Mouse (Mus musculus): ENCODE results near the gene Tmem51. TPM values are rescaled to one million over a fixed set of nuclear protein-coding genes. Genes with fewer than 3 reads are reported as not detected.
"Not testable (repeated sequence)": the region's sequence is repeated elsewhere in the genome, so short reads cannot be mapped to it uniquely, and the experiment has no call there.

Gene Tmem51
- polyA plus RNA-seq, 1 experiment from 2014 or later: 43.2 TPM

DNA sequence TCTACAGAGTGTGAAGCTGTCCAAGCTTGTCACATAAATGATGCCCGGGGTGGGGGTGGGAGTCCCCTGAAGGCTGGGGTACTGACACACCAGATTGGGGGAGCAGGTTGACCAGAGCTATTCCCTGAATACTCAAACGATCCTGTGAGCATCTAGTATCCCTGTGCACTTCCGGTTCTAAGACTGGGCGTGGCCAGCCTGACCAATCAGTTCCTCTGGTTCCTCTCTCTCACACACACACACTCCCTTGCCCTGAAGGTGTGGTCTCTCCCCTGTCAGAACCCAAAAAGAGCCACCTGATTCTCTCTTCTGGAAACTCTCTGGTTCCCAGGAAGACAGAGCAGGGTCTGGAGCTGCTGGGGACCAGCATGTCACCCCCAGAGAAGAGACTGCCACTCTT, 30.8 kb downstream of the Tmem51 start:
- Histone ChIP-seq H3K36me3 (ENCODE audit: control insufficient read depth, insufficient read depth, low read length) (no peaks in the 10 kb centered on the region; the same call in 1 of the 2 replicates), H3K9ac (replicated peaks; ENCODE audit: low read depth, low read length) (no peak overlapping the region), H3K4me3 (ENCODE audit: low read depth, low read length) (no peak overlapping the region), H3K27ac (ENCODE audit: low read length) (peak overlapping the region; percentile 86; the same call in 1 of the 2 replicates), H3K27me3 (ENCODE audit: control insufficient read depth, insufficient read depth, low read length) (no peaks in the 10 kb centered on the region), H3K4me2 (replicated peaks; ENCODE audit: low read depth, low read length) (no peak overlapping the region), H3K4me1 (ENCODE audit: control insufficient read depth, insufficient read depth, low read length) (peaks cover 14% of the 10 kb centered on the region; the same call in 1 of the 2 replicates), H3K9me3 (ENCODE audit: control insufficient read depth, low read depth, low read length) (no peaks in the 10 kb centered on the region)
- 0 out of 2 replicates have a peak, but pooled peaks have one; percentile 28 for ATAC-seq (ENCODE audit: insufficient number of reproducible peaks, insufficient read depth, low FRiP score, low read depth)
- WGBS: 50% methylated on average over 4 of the region's 4 CpGs

- H3K4me1 ChIP-seq (ENCODE audit: control insufficient read depth, insufficient read depth, low read length): peaks cover 14% of the 10 kb centered on the region; the same call in 1 of the 2 replicates
- no peak overlapping the region for H3K4me2 ChIP-seq (replicated peaks; ENCODE audit: low read depth, low read length)
- WGBS: 51% methylated on average over 22 of the region's 22 CpGs
- ATAC-seq (ENCODE audit: insufficient number of reproducible peaks, insufficient read depth, low FRiP score, low read depth): peak; percentile 70
- H3K27ac ChIP-seq (ENCODE audit: low read length): peak overlapping the region; percentile 86; the same call in 1 of the 2 replicates
- no peaks in the 10 kb centered on the region for H3K9me3 ChIP-seq (ENCODE audit: control insufficient read depth, low read depth, low read length)
- no peak overlapping the region for H3K9ac ChIP-seq (replicated peaks; ENCODE audit: low read depth, low read length)
- H3K27me3 ChIP-seq (ENCODE audit: control insufficient read depth, insufficient read depth, low read length): no peaks in the 10 kb centered on the region
- H3K36me3 ChIP-seq (ENCODE audit: control insufficient read depth, insufficient read depth, low read length): no peaks in the 10 kb centered on the region; the same call in 1 of the 2 replicates
- no peak overlapping the region for H3K4me3 ChIP-seq (ENCODE audit: low read depth, low read length)
Observed at GRCm38 (mm10) chr4:142052391-142053132, 31.5 kb downstream of the Tmem51 start.

DNA sequence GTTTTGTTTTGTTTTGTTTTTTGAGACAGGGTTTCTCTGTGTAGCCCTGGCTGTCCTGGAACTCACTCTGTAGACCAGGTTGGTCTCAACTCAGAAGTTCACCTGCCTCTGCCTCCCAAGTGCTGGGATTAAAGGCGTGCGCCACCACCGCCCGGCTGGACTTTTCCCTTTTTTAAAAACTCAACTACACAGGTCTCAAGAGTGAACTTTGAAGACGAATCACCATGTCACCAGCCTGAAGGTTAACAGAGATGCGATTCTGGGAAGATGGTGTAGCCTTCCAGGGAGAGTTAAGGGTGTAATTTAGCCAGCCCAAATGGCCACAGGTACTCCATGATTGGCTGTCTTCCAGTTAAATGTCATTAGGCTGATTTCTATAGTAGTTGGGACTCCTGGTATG, 32.2 kb downstream of the Tmem51 start:
- H3K4me3 ChIP-seq (ENCODE audit: low read depth, low read length); ATAC-seq (ENCODE audit: insufficient number of reproducible peaks, insufficient read depth, low FRiP score, low read depth); H3K36me3 ChIP-seq (ENCODE audit: control insufficient read depth, insufficient read depth, low read length); H3K9me3 ChIP-seq (ENCODE audit: control insufficient read depth, low read depth, low read length); H3K27me3 ChIP-seq (ENCODE audit: control insufficient read depth, insufficient read depth, low read length); H3K9ac ChIP-seq (replicated peaks; ENCODE audit: low read depth, low read length); H3K4me2 ChIP-seq (replicated peaks; ENCODE audit: low read depth, low read length): not testable (repeated sequence)
- Histone ChIP-seq H3K4me1 (ENCODE audit: control insufficient read depth, insufficient read depth, low read length) (peaks cover 14% of the 10 kb centered on the region; the same call in 1 of the 2 replicates), H3K27ac (ENCODE audit: low read length) (peak overlapping the region; percentile 27; the same call in 1 of the 2 replicates)
- WGBS: 76% methylated on average over 6 of the region's 6 CpGs

DNA sequence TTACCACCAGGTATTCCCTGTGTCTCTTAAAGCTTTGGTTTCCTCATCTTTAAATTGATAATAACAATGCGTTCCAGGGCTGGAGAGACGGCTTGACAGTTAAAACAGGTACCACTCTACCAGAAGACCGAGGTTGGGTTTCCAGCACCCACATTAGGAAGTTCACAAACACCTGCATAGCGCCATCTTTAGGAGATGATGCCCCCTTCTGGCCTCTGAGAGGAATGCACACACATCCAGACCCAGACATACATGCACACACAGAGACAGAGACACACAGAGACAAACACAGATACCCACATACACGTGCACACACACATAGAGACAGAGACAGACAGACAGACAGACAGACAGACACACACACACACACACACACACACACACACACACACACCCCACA, 34.1 kb downstream of the Tmem51 start:
- no peak for ATAC-seq (ENCODE audit: insufficient number of reproducible peaks, insufficient read depth, low FRiP score, low read depth)
- H3K4me1 ChIP-seq (ENCODE audit: control insufficient read depth, insufficient read depth, low read length): peaks cover 14% of the 10 kb centered on the region; the same call in 1 of the 2 replicates
- H3K4me3 ChIP-seq (ENCODE audit: low read depth, low read length): no peak overlapping the region
- 89% methylated on average over 5 of the region's 5 CpGs for WGBS
- H3K4me2 ChIP-seq (replicated peaks; ENCODE audit: low read depth, low read length): no peak overlapping the region
- H3K9me3 ChIP-seq (ENCODE audit: control insufficient read depth, low read depth, low read length): no peaks in the 10 kb centered on the region
- H3K27me3 ChIP-seq (ENCODE audit: control insufficient read depth, insufficient read depth, low read length): no peaks in the 10 kb centered on the region
- no peaks in the 10 kb centered on the region for H3K36me3 ChIP-seq (ENCODE audit: control insufficient read depth, insufficient read depth, low read length)
- no peak overlapping the region for H3K27ac ChIP-seq (ENCODE audit: low read length)
- no peak overlapping the region for H3K9ac ChIP-seq (replicated peaks; ENCODE audit: low read depth, low read length)

- no peaks in the 10 kb centered on the region for H3K27me3 ChIP-seq (ENCODE audit: control insufficient read depth, insufficient read depth, low read length)
- peaks cover 18% of the 10 kb centered on the region for H3K4me1 ChIP-seq (ENCODE audit: control insufficient read depth, insufficient read depth, low read length)
- ATAC-seq (ENCODE audit: insufficient number of reproducible peaks, insufficient read depth, low FRiP score, low read depth): no peak
- no peak overlapping the region for H3K9ac ChIP-seq (replicated peaks; ENCODE audit: low read depth, low read length)
- H3K4me3 ChIP-seq (ENCODE audit: low read depth, low read length): no peak overlapping the region
- H3K36me3 ChIP-seq (ENCODE audit: control insufficient read depth, insufficient read depth, low read length): no peaks in the 10 kb centered on the region
- H3K9me3 ChIP-seq (ENCODE audit: control insufficient read depth, low read depth, low read length): no peaks in the 10 kb centered on the region
- WGBS: 58% methylated on average over 8 of the region's 8 CpGs
- H3K27ac ChIP-seq (ENCODE audit: low read length): no peak overlapping the region
- H3K4me2 ChIP-seq (replicated peaks; ENCODE audit: low read depth, low read length): no peak overlapping the region
Observed at GRCm38 (mm10) chr4:142048391-142048790, 35.7 kb downstream of the Tmem51 start.

DNA sequence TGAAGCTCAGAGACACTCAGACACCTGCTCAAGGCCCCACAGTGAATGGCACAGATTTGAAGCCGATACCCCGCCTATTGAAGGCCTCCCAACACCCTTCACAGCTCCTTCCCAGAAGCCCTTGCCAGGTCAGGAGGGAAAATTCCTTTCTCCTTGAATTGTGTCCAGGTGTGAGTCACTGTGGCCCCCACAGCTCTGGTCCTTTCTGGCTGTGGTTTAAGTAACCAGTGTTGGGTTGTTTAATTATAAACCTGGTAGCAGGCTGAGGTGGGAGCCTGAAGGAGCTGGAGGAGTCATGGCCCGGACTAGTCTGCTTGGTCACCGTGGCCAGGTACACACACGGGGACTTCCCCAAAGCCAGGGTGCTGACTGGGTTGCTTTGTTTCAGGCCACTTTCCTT, 37.1 kb downstream of the Tmem51 start:
- H3K9ac ChIP-seq (replicated peaks; ENCODE audit: low read depth, low read length): no peak overlapping the region
- no peaks in the 10 kb centered on the region for H3K9me3 ChIP-seq (ENCODE audit: control insufficient read depth, low read depth, low read length)
- H3K4me1 ChIP-seq (ENCODE audit: control insufficient read depth, insufficient read depth, low read length): peaks cover 16% of the 10 kb centered on the region
- 82% methylated on average over 5 of the region's 5 CpGs for WGBS
- no peaks in the 10 kb centered on the region for H3K36me3 ChIP-seq (ENCODE audit: control insufficient read depth, insufficient read depth, low read length)
- H3K4me3 ChIP-seq (ENCODE audit: low read depth, low read length): no peak overlapping the region
- no peak for ATAC-seq (ENCODE audit: insufficient number of reproducible peaks, insufficient read depth, low FRiP score, low read depth)
- no peak overlapping the region for H3K27ac ChIP-seq (ENCODE audit: low read length)
- H3K27me3 ChIP-seq (ENCODE audit: control insufficient read depth, insufficient read depth, low read length): no peaks in the 10 kb centered on the region
- no peak overlapping the region for H3K4me2 ChIP-seq (replicated peaks; ENCODE audit: low read depth, low read length)

GRCm38 (mm10) chr4:142046496-142046895, 37.6 kb downstream of the Tmem51 start:
- H3K9ac ChIP-seq (replicated peaks; ENCODE audit: low read depth, low read length): no peak overlapping the region
- no peak overlapping the region for H3K27ac ChIP-seq (ENCODE audit: low read length)
- H3K4me2 ChIP-seq (replicated peaks; ENCODE audit: low read depth, low read length): no peak overlapping the region
- H3K27me3 ChIP-seq (ENCODE audit: control insufficient read depth, insufficient read depth, low read length): no peaks in the 10 kb centered on the region
- WGBS: 80% methylated on average over 7 of the region's 7 CpGs
- peaks cover 18% of the 10 kb centered on the region for H3K4me1 ChIP-seq (ENCODE audit: control insufficient read depth, insufficient read depth, low read length)
- H3K4me3 ChIP-seq (ENCODE audit: low read depth, low read length): no peak overlapping the region
- no peak for ATAC-seq (ENCODE audit: insufficient number of reproducible peaks, insufficient read depth, low FRiP score, low read depth)
- H3K9me3 ChIP-seq (ENCODE audit: control insufficient read depth, low read depth, low read length): no peaks in the 10 kb centered on the region
- no peaks in the 10 kb centered on the region for H3K36me3 ChIP-seq (ENCODE audit: control insufficient read depth, insufficient read depth, low read length)

- Histone ChIP-seq H3K4me3 (ENCODE audit: low read depth, low read length) (no peak overlapping the region), H3K27ac (ENCODE audit: low read length) (no peak overlapping the region), H3K9ac (replicated peaks; ENCODE audit: low read depth, low read length) (no peak overlapping the region), H3K36me3 (ENCODE audit: control insufficient read depth, insufficient read depth, low read length) (no peaks in the 10 kb centered on the region), H3K27me3 (ENCODE audit: control insufficient read depth, insufficient read depth, low read length) (no peaks in the 10 kb centered on the region), H3K4me2 (replicated peaks; ENCODE audit: low read depth, low read length) (no peak overlapping the region), H3K4me1 (ENCODE audit: control insufficient read depth, insufficient read depth, low read length) (peaks cover 21% of the 10 kb centered on the region), H3K9me3 (ENCODE audit: control insufficient read depth, low read depth, low read length) (no peaks in the 10 kb centered on the region)
- 80% methylated on average over 14 of the region's 14 CpGs for WGBS
- ATAC-seq (ENCODE audit: insufficient number of reproducible peaks, insufficient read depth, low FRiP score, low read depth): no peak
Observed at GRCm38 (mm10) chr4:142045595-142046163, 38.4 kb downstream of the Tmem51 start.
